Mouse (Mus musculus): Measurements from ENCODE around the gene Zranb3. TPM values are rescaled to one million over a fixed set of nuclear protein-coding genes. Genes with fewer than 3 reads are reported as not detected.

Gene Zranb3
- polyA plus RNA-seq, 1 experiment from 2014 or later: 4.8 TPM

DNA sequence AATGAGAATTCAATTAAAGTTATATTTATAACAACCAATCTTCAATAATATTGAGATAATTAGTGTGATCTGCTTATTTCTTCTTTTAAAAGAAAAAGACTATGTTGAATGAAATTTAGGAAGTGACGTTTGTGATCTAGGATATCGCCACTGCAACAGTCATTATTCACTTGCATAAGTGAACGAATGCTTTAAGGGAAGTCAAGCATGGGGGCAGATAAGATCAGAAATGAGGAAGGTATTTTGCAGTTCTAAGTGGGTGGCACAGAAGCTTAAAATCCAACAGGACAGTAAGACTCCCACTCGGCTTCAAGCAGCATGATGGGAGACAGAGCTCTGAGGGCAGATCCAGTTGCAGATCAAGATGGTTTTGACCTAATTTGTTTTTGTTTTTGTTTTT is 58.7 kb downstream of the Zranb3 start:
- no peaks in the 10 kb centered on the region for H3K36me3 ChIP-seq (ENCODE audit: control insufficient read depth, insufficient read depth, low read length)
- H3K4me1 ChIP-seq (ENCODE audit: control insufficient read depth, insufficient read depth, low read length): no peaks in the 10 kb centered on the region
- DNase-seq (no peak), ATAC-seq (ENCODE audit: low FRiP score, low TSS enrichment) (no peak)
- 98% methylated on average over 4 of the region's 4 CpGs for WGBS
- H3K9ac ChIP-seq (replicated peaks; ENCODE audit: low read length): no peak overlapping the region
- H3K4me3 ChIP-seq (replicated peaks; ENCODE audit: low read depth, low read length): no peak overlapping the region
- H3K4me2 ChIP-seq (ENCODE audit: low read length): no peak overlapping the region
- H3K27me3 ChIP-seq (ENCODE audit: control insufficient read depth, insufficient read depth, low read length): no peaks in the 10 kb centered on the region
- no peak overlapping the region for H3K27ac ChIP-seq (replicated peaks; ENCODE audit: low read depth, low read length)
- H3K9me3 ChIP-seq (ENCODE audit: control insufficient read depth, low read length): no peaks in the 10 kb centered on the region

DNA sequence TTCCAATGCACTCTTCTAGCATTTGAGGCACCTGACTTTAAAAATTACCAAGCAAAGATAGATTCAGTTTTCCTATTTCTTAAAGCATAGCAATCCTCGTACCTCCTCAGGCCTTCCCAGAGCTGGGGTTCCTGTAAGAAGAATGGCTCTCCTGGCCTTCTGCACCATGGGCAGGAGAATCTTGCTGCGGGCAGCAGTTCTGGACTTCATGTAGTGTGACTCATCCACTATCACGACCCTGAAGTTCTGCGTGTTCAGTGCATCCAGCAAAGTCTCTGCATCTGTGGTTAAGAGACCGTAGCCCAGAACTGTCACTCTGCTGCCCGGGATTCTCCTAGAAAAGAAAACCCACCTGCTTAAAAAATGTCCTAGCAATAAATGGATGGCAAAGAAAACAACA is 66.6 kb downstream of the Zranb3 start:
- no peaks in the 10 kb centered on the region for H3K9me3 ChIP-seq (ENCODE audit: control insufficient read depth, low read length)
- no peaks in the 10 kb centered on the region for H3K27me3 ChIP-seq (ENCODE audit: control insufficient read depth, insufficient read depth, low read length)
- no peak overlapping the region for H3K4me3 ChIP-seq (replicated peaks; ENCODE audit: low read depth, low read length)
- DNase-seq: no peak
- no peak for ATAC-seq (ENCODE audit: low FRiP score, low TSS enrichment)
- H3K4me1 ChIP-seq (ENCODE audit: control insufficient read depth, insufficient read depth, low read length): no peaks in the 10 kb centered on the region
- no peak overlapping the region for H3K4me2 ChIP-seq (ENCODE audit: low read length)
- H3K9ac ChIP-seq (replicated peaks; ENCODE audit: low read length): no peak overlapping the region
- no peak overlapping the region for H3K27ac ChIP-seq (replicated peaks; ENCODE audit: low read depth, low read length)
- WGBS: 94% methylated on average over 6 of the region's 6 CpGs
- H3K36me3 ChIP-seq (ENCODE audit: control insufficient read depth, insufficient read depth, low read length): no peaks in the 10 kb centered on the region

DNA sequence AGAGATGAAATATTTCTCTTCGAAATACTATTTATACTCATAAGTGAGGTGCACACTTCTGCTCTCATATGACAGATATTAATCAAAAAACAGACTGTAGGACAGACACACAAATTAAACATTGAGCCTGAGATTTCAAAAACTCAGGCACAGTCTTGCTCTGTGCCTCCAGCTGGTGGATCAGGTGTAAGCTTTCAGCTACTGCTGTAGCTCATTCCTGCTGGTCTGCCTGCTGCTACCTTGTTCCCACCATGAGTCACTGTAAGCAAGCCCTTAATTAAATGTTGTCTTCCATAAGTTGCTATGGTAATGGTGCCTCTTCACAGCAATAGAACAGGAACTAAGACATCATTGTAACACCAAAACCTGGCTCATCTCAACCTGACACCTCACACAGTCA is 70.7 kb downstream of the Zranb3 start:
- Histone ChIP-seq H3K4me2 (ENCODE audit: low read length) (no peak overlapping the region), H3K9ac (replicated peaks; ENCODE audit: low read length) (no peak overlapping the region), H3K4me3 (replicated peaks; ENCODE audit: low read depth, low read length) (no peak overlapping the region), H3K4me1 (ENCODE audit: control insufficient read depth, insufficient read depth, low read length) (no peaks in the 10 kb centered on the region), H3K9me3 (ENCODE audit: control insufficient read depth, low read length) (no peaks in the 10 kb centered on the region), H3K36me3 (ENCODE audit: control insufficient read depth, insufficient read depth, low read length) (no peaks in the 10 kb centered on the region), H3K27me3 (ENCODE audit: control insufficient read depth, insufficient read depth, low read length) (no peaks in the 10 kb centered on the region), H3K27ac (replicated peaks; ENCODE audit: low read depth, low read length) (no peak overlapping the region)
- WGBS: 97% methylated on average over 1 of the region's 1 CpGs
- ATAC-seq (ENCODE audit: low FRiP score, low TSS enrichment) (no peak), DNase-seq (no peak)

DNA sequence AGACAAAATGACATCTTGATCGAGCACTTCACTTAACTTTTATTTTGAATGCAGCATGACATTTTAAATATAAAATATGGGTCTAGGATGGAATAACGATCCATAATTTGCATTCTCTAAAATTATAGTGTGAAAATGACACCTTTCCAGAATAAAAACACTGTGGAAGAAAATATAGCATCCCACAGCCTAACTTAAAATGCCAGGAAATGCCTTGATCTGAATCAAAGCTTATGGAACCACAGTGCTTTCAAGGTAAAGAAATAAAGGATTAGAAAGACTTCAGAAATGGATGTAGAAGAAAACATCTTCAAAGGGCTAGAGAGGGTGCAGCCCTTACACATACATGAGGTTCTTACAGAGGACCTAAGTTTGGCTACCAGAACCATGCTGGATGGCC is 71.3 kb downstream of the Zranb3 start:
- Histone ChIP-seq H3K4me1 (ENCODE audit: control insufficient read depth, insufficient read depth, low read length) (no peaks in the 10 kb centered on the region), H3K9ac (replicated peaks; ENCODE audit: low read length) (no peak overlapping the region), H3K27me3 (ENCODE audit: control insufficient read depth, insufficient read depth, low read length) (no peaks in the 10 kb centered on the region), H3K9me3 (ENCODE audit: control insufficient read depth, low read length) (no peaks in the 10 kb centered on the region), H3K4me2 (ENCODE audit: low read length) (no peak overlapping the region), H3K36me3 (ENCODE audit: control insufficient read depth, insufficient read depth, low read length) (no peaks in the 10 kb centered on the region), H3K4me3 (replicated peaks; ENCODE audit: low read depth, low read length) (no peak overlapping the region), H3K27ac (replicated peaks; ENCODE audit: low read depth, low read length) (no peak overlapping the region)
- 93% methylated on average over 2 of the region's 2 CpGs for WGBS
- DNase-seq: no peak
- ATAC-seq (ENCODE audit: low FRiP score, low TSS enrichment): no peak

DNA sequence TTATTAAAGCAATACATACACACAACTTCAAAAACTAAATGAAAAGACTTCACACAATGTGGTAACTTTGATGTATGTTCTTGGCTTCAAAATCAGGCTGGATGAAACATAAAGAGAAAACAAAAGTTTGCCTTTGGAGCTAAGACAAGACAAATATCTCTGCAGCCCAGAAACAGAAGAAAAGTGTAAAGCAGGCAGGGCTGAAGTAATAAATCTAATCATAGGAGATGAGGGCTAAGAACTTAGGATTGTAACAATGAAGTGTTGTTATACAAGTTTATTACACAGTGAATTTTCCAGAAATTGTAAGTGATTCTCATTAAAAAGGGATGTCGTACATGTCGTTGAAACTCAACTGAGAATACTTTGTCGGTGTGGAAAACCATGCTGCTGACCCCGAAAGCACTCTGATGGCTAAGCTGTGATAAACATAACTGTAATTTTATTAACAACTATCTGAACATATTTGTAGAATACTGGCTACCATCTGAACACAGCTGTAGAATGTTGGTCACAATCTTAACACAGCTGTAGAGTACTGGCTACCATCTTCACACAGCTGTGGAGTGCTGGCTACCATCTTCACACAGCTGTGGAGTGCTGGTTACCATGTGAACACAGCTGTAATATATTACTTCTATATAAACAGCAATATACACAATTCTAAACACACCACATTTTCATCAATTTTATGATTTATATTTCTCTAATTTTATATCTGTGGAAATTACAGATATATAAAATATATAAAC is 78.3 kb downstream of the Zranb3 start:
- Histone ChIP-seq H3K27ac (replicated peaks; ENCODE audit: low read depth, low read length) (no peak overlapping the region), H3K9ac (replicated peaks; ENCODE audit: low read length) (no peak overlapping the region), H3K9me3 (ENCODE audit: control insufficient read depth, low read length) (no peaks in the 10 kb centered on the region), H3K4me3 (replicated peaks; ENCODE audit: low read depth, low read length) (no peak overlapping the region), H3K27me3 (ENCODE audit: control insufficient read depth, insufficient read depth, low read length) (no peaks in the 10 kb centered on the region), H3K4me2 (ENCODE audit: low read length) (no peak overlapping the region), H3K36me3 (ENCODE audit: control insufficient read depth, insufficient read depth, low read length) (no peaks in the 10 kb centered on the region), H3K4me1 (ENCODE audit: control insufficient read depth, insufficient read depth, low read length) (no peaks in the 10 kb centered on the region)
- DNase-seq (no peak), ATAC-seq (ENCODE audit: low FRiP score, low TSS enrichment) (no peak)
- 97% methylated on average over 4 of the region's 4 CpGs for WGBS

DNA sequence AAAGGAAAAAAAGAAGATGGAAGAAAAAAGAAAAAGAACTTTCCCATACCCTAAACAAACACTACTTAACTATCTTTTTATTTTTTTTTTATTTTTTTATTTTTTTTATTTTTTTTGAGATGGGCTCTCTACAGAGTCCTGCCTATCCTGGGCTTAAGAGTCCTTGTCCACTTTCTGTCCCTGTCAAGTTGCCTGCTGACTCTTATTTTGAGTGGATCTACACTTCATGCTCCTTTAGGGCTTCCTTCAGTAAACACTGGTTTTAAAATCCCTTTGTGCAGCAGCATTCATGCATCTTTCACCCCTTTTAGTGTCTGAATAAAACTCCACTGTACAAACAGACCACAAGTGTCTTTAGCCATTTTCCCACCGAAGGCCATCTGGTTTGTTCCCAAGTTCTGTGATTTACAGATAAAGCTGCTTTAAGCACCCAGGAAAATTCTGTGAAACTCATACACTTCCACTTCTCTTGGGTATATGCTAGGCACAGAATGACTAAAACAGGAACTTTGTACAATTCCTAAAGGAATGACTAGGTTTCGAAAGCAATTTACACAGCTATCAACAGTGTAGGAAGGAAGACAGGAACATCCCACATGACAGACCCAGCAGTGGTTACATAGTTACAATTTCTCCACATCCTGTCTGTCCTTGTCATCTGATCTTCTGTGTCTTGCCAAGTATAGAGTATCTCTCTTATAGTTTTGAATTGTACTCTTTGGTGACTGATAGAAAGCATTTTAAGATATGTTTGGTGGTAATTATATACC is 82.7 kb downstream of the Zranb3 start:
- Histone ChIP-seq H3K9me3 (ENCODE audit: control insufficient read depth, low read length) (no peaks in the 10 kb centered on the region), H3K27me3 (ENCODE audit: control insufficient read depth, insufficient read depth, low read length) (no peaks in the 10 kb centered on the region), H3K4me1 (ENCODE audit: control insufficient read depth, insufficient read depth, low read length) (peaks cover 5% of the 10 kb centered on the region), H3K36me3 (ENCODE audit: control insufficient read depth, insufficient read depth, low read length) (no peaks in the 10 kb centered on the region), H3K4me2 (ENCODE audit: low read length) (no peak overlapping the region), H3K9ac (replicated peaks; ENCODE audit: low read length) (no peak overlapping the region), H3K4me3 (replicated peaks; ENCODE audit: low read depth, low read length) (no peak overlapping the region), H3K27ac (replicated peaks; ENCODE audit: low read depth, low read length) (no peak overlapping the region; the same call in 1 of the 2 replicates)
- 57% methylated on average over 2 of the region's 2 CpGs for WGBS
- ATAC-seq (ENCODE audit: low FRiP score, low TSS enrichment) (no peak), DNase-seq (peak; percentile 8)

DNA sequence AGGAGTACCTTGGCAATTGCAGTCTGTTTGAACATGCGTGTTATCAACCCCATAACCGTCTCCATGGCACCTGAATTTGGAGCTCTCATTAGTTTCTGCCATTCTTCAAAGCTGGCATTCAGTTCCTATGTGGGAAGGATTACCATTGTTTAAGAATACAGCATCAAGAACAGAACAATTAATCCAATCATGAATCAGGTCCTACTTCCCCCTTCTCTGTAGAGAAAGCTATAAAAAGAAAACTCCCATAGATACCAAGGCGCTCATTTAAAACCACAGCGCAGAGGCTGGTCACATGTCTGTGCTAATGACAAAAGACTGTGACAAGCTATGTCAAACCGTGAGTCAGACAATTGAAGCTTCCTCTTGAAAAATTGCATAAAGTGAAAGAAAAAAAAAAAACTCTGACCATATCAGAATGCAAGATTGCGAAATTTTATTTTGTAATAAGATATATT is 86.8 kb downstream of the Zranb3 start:
- no peaks in the 10 kb centered on the region for H3K9me3 ChIP-seq (ENCODE audit: control insufficient read depth, low read length)
- H3K4me1 ChIP-seq (ENCODE audit: control insufficient read depth, insufficient read depth, low read length): peaks cover 5% of the 10 kb centered on the region
- no peak overlapping the region for H3K4me3 ChIP-seq (replicated peaks; ENCODE audit: low read depth, low read length)
- DNase-seq: peak; percentile 40
- no peaks in the 10 kb centered on the region for H3K27me3 ChIP-seq (ENCODE audit: control insufficient read depth, insufficient read depth, low read length)
- peak; percentile 50; the same call in 1 of the 2 replicates for ATAC-seq (ENCODE audit: low FRiP score, low TSS enrichment)
- no peak overlapping the region for H3K4me2 ChIP-seq (ENCODE audit: low read length)
- no peaks in the 10 kb centered on the region for H3K36me3 ChIP-seq (ENCODE audit: control insufficient read depth, insufficient read depth, low read length)
- 54% methylated on average over 6 of the region's 6 CpGs for WGBS
- no peak overlapping the region for H3K9ac ChIP-seq (replicated peaks; ENCODE audit: low read length)
- H3K27ac ChIP-seq (replicated peaks; ENCODE audit: low read depth, low read length): no peak overlapping the region

DNA sequence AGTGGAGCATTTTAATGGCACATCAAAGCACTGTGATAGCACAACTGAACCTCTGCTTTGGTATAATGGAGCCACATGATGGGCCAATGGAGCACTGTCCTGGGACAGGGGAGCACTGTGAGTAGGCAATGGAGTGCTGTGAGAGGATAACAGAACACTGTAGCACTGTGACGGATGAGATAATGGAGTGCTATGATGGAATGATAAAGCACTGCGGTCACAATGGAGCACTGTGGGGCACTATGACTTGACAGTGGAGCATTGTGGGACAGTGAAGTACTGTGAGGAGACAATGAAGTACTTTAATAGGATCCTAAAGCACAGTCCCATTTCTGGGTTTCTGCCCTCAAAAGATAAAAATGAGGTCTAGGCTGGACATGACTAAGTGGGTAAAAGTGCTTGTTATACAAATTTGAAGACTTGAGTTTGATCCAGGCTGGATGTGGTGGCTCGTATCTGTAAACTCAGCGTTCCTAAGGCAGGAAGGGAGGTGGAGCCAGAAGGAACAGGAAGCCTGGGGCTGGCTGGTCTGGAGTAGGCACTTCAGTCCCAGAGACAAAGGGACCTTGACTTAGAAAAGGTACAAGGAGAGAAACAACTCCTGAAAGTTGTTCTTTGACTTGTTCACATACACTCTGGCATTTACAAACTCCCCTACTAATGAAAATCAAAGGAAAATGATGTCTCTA is 89.0 kb downstream of the Zranb3 start:
- no peak for ATAC-seq (ENCODE audit: low FRiP score, low TSS enrichment)
- H3K27me3 ChIP-seq (ENCODE audit: control insufficient read depth, insufficient read depth, low read length): no peaks in the 10 kb centered on the region
- H3K9me3 ChIP-seq (ENCODE audit: control insufficient read depth, low read length): no peaks in the 10 kb centered on the region
- no peak overlapping the region for H3K27ac ChIP-seq (replicated peaks; ENCODE audit: low read depth, low read length)
- WGBS: 92% methylated on average over 4 of the region's 4 CpGs
- no peaks in the 10 kb centered on the region for H3K36me3 ChIP-seq (ENCODE audit: control insufficient read depth, insufficient read depth, low read length)
- no peak overlapping the region for H3K4me2 ChIP-seq (ENCODE audit: low read length)
- H3K9ac ChIP-seq (replicated peaks; ENCODE audit: low read length): no peak overlapping the region
- no peak overlapping the region for H3K4me3 ChIP-seq (replicated peaks; ENCODE audit: low read depth, low read length)
- peaks cover 5% of the 10 kb centered on the region for H3K4me1 ChIP-seq (ENCODE audit: control insufficient read depth, insufficient read depth, low read length)
- no peak for DNase-seq
